Mouse (Mus musculus): ENCODE measurements around the gene Rxfp1. TPM values are rescaled to one million over a fixed set of nuclear protein-coding genes. Genes with fewer than 3 reads are reported as not detected.
A peak's percentile ranks its signal among the peaks of the same experiment; 100 is the strongest.

The Rxfp1 gene
- 0.29 and 0.42 TPM in 2 replicates for polyA plus RNA-seq (2015; fragmentation: Nextera tagmentation; extraction: Ambion mirVana)

DNA sequence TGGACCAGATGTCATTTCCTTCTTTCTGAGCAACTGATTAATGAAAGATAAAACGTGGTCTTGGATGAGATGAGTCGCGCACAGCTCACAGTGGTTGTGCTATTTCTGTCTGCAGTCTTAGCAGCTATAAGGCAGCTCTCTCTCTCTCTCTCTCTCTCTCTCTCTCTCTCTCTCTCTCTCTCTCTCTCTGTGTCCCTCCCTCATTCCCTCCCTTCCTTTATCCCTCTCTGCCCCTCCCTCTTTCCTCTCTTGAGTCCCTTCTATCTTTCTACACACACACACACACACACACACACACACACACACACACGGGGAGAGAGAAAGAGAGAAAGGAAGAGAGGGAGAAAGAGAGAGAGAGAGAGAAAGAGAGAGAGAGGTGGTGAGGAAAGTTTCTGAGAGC is at the start of gene Rxfp1:
TSS of gene Rxfp1 (minus strand) at position 101 of the 400 bp plus-strand sequence.
- no peak for DNase-seq (ENCODE audit: low spot score)

DNA sequence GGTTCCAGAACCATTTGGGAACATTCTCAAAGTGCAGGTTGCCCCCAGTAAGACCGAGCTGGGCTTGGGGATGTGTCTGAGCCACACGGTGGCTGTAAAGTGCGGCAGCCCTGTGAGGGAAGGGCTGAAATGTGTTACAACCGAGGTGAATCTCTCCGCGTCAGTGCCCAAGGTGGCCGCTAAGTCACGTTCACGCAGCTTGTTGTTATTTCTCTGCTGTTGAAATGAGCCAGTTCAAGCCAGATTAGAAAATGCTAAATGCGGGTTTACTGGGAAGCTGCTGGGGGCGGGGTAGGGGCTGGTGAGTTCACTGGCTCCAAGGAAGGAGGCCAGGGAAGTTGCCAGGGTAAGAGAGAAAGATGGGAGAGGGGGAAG is 46.7 kb upstream of the Rxfp1 start:
- WGBS, result 4% methylated on average over 11 of the region's 11 CpGs
- peaks cover 7% of the 10 kb centered on the region; the same call in 1 of the 2 replicates for H3K4me1 ChIP-seq (ENCODE audit: insufficient read depth, low read depth, low read length)
- H3K27ac ChIP-seq (ENCODE audit: low read length), result no peak overlapping the region
- H3K4me3 ChIP-seq (ENCODE audit: low read depth, low read length), result no peak overlapping the region
- H3K9ac ChIP-seq (replicated peaks; ENCODE audit: low read depth), result no peak overlapping the region
- TF ChIP-seq CTCF (IDR thresholded peaks at IDR 0.05), result no peak
- H3K27me3 ChIP-seq (replicated peaks; ENCODE audit: insufficient read depth, low read length), result no peaks in the 10 kb centered on the region
- peak overlapping the region; percentile 44 for H3K4me2 ChIP-seq (replicated peaks; ENCODE audit: low read depth, low read length)
- no peaks in the 10 kb centered on the region for H3K36me3 ChIP-seq (ENCODE audit: insufficient read depth, low read length)
- no peaks in the 10 kb centered on the region for H3K9me3 ChIP-seq (ENCODE audit: low read length)
- DNase-seq (ENCODE audit: low spot score) (no peak), ATAC-seq (no peak)

More for the DNA sequence above, at the start of gene Rxfp1:
- H3K4me3 ChIP-seq (ENCODE audit: low read depth, low read length), result no peak within 1 kb of the TSS
- no peaks in the 10 kb centered on the region for H3K4me1 ChIP-seq (ENCODE audit: insufficient read depth, low read depth, low read length)
- H3K27ac ChIP-seq (ENCODE audit: low read length), result no peak within 1 kb of the TSS
- no peak within 1 kb of the TSS for H3K4me2 ChIP-seq (replicated peaks; ENCODE audit: low read depth, low read length)
- no peaks in the 10 kb centered on the region for H3K27me3 ChIP-seq (replicated peaks; ENCODE audit: insufficient read depth, low read length)
- TF ChIP-seq CTCF (IDR thresholded peaks at IDR 0.05) (no peak), EP300 (IDR thresholded peaks at IDR 0.05) (no peak)
- ATAC-seq, result no peak
- H3K36me3 ChIP-seq (ENCODE audit: insufficient read depth, low read length), result no peaks in the 10 kb centered on the region
- 31% methylated on average over 4 of the region's 4 CpGs for WGBS
- H3K9ac ChIP-seq (replicated peaks; ENCODE audit: low read depth), result no peak within 1 kb of the TSS
- H3K9me3 ChIP-seq (ENCODE audit: low read length), result no peaks in the 10 kb centered on the region

DNA sequence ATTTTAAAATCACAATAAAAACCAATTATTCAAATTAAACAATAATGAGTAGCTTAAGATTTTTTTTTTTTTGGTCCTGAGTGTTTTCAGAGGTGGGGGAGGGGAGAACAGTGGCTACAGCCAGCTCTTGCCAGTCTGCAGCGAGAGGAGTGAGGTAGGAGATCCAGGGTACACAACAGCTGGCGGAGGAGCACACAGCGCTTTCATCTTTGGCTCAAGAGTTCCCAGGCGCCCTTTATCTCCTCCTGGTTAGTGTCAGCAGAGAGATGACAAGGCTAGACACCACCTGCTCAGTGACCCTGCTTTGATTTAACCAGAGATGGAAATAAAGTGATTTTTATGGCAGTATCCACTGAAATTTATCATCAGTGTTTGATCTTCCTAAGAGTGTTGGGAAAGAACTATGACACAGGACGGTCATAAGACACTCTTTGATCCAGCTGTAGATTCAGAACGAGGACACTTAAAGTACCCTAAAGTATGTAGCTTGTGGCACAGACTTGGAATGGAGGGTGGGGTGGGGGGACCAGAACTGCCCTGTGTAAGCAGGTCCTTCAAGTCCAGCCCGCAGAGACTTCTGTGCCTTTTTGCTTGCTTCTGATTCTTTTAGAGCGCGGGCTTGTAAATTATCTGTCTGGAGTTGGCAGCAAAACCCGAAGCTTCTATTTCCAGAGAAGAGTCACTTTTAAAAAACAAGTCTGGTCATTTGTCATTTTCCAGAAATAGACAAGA is 46.1 kb upstream of the Rxfp1 start:
- H3K9me3 ChIP-seq (ENCODE audit: low read length), result no peaks in the 10 kb centered on the region
- H3K4me2 ChIP-seq (replicated peaks; ENCODE audit: low read depth, low read length), result peak overlapping the region; percentile 44
- ATAC-seq (no peak), DNase-seq (ENCODE audit: low spot score) (no peak)
- 10% methylated on average over 10 of the region's 10 CpGs for WGBS
- H3K9ac ChIP-seq (replicated peaks; ENCODE audit: low read depth), result no peak overlapping the region
- no peak for TF ChIP-seq EP300 (IDR thresholded peaks at IDR 0.05)
- H3K27me3 ChIP-seq (replicated peaks; ENCODE audit: insufficient read depth, low read length), result no peaks in the 10 kb centered on the region
- no peak overlapping the region for H3K27ac ChIP-seq (ENCODE audit: low read length)
- no peaks in the 10 kb centered on the region for H3K36me3 ChIP-seq (ENCODE audit: insufficient read depth, low read length)
- H3K4me1 ChIP-seq (ENCODE audit: insufficient read depth, low read depth, low read length), result peaks cover 7% of the 10 kb centered on the region; the same call in 1 of the 2 replicates
- no peak overlapping the region for H3K4me3 ChIP-seq (ENCODE audit: low read depth, low read length)

DNA sequence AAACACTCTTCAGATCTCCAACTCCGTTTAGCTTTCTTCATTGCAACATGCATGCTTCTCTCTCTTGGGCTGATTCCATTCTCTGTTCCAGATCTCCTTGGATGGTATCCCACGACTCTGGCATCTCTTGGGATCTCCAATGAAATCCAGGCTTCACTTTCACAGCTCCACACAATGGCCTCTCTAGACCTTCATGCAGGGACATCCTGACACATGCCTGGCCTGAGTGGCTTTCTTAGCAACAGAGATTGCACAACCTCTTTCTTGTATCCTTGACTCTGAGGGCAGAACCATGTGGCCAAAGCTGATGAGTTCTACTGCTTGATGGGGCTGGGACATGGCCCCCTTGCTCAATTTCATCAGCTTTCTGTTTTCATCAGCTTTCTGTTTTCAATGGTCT is 35.0 kb upstream of the Rxfp1 start:
- H3K27me3 ChIP-seq (replicated peaks; ENCODE audit: insufficient read depth, low read length), result no peaks in the 10 kb centered on the region

DNA sequence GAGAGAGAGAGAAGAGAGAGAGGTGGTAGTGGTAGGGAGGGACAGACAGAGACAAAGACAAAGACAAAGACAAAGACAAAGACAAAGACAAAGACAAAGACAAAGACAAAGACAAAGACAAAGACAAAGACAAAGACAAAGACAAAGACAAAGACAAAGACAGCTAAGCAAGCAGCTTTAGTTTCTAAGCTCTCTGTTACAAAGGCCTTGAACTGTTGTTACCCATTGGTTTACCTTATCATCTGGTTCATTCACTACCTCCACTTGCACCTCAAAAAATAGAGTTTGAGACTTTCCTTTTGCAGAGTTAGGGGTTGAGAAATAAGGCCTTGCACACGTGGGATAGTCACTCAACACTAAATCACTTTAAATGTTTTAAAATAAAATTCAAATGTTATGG is 16.1 kb upstream of the Rxfp1 start:
- ATAC-seq, result no peak

More for the DNA sequence above, 35.0 kb upstream of the Rxfp1 start:
- H3K4me1 ChIP-seq (ENCODE audit: insufficient read depth, low read depth, low read length), result no peaks in the 10 kb centered on the region
- ATAC-seq, result no peak
- no peaks in the 10 kb centered on the region for H3K9me3 ChIP-seq (ENCODE audit: low read length)
- H3K4me2 ChIP-seq (replicated peaks; ENCODE audit: low read depth, low read length), result no peak overlapping the region
- H3K36me3 ChIP-seq (ENCODE audit: insufficient read depth, low read length), result no peaks in the 10 kb centered on the region
- no peak overlapping the region for H3K27ac ChIP-seq (ENCODE audit: low read length)
- WGBS, result 66% methylated on average over 2 of the region's 2 CpGs
- TF ChIP-seq CTCF (IDR thresholded peaks at IDR 0.05) (no peak), EP300 (IDR thresholded peaks at IDR 0.05) (no peak)
- H3K4me3 ChIP-seq (ENCODE audit: low read depth, low read length), result no peak overlapping the region
- DNase-seq (ENCODE audit: low spot score), result no peak
- H3K9ac ChIP-seq (replicated peaks; ENCODE audit: low read depth), result no peak overlapping the region

DNA sequence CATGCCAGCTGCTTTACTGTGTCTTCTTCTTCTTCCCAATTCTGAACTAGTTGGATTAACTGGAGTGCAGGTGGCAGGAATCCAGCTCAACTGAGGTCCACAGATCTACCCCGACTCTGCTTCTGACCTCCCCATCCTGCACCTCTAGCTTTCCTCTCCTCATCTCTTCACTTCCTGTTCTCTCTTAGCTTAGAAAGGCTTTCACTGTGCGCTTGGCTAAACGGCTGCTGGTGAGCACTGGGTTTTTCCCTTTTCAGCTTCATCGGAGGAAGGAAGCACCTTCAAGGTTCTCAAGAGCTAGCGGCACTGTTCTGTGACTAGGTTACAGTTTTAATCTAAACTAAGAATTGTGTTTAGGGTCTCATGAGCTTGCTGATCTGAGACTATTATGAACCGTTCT is 8.9 kb upstream of the Rxfp1 start:
- Histone ChIP-seq H3K9me3 (ENCODE audit: low read length) (no peaks in the 10 kb centered on the region), H3K4me2 (replicated peaks; ENCODE audit: low read depth, low read length) (no peak overlapping the region), H3K27me3 (replicated peaks; ENCODE audit: insufficient read depth, low read length) (no peaks in the 10 kb centered on the region), H3K4me1 (ENCODE audit: insufficient read depth, low read depth, low read length) (no peaks in the 10 kb centered on the region), H3K27ac (ENCODE audit: low read length) (no peak overlapping the region), H3K9ac (replicated peaks; ENCODE audit: low read depth) (no peak overlapping the region), H3K4me3 (ENCODE audit: low read depth, low read length) (no peak overlapping the region), H3K36me3 (ENCODE audit: insufficient read depth, low read length) (no peaks in the 10 kb centered on the region)
- DNase-seq (ENCODE audit: low spot score) (no peak), ATAC-seq (no peak)
- TF ChIP-seq CTCF (IDR thresholded peaks at IDR 0.05), result no peak
- TF ChIP-seq EP300 (IDR thresholded peaks at IDR 0.05), result no peak
- WGBS, result 80% methylated on average over 6 of the region's 6 CpGs

More for the DNA sequence above, 16.1 kb upstream of the Rxfp1 start:
- no peak for TF ChIP-seq CTCF (IDR thresholded peaks at IDR 0.05)
- no peak for TF ChIP-seq EP300 (IDR thresholded peaks at IDR 0.05)
- Histone ChIP-seq H3K27me3 (replicated peaks; ENCODE audit: insufficient read depth, low read length) (no peaks in the 10 kb centered on the region), H3K9me3 (ENCODE audit: low read length) (no peaks in the 10 kb centered on the region), H3K4me1 (ENCODE audit: insufficient read depth, low read depth, low read length) (no peaks in the 10 kb centered on the region), H3K36me3 (ENCODE audit: insufficient read depth, low read length) (no peaks in the 10 kb centered on the region), H3K27ac (ENCODE audit: low read length) (no peak overlapping the region), H3K4me3 (ENCODE audit: low read depth, low read length) (no peak overlapping the region), H3K9ac (replicated peaks; ENCODE audit: low read depth) (no peak overlapping the region), H3K4me2 (replicated peaks; ENCODE audit: low read depth, low read length) (no peak overlapping the region)
- no peak for DNase-seq (ENCODE audit: low spot score)
- 60% methylated on average over 1 of the region's 1 CpGs for WGBS
